ENCODE assay signal across 8 mouse cellular contexts in genomic region chr14:55560202-55561073, GRCm38 (mm10). TPM values are rescaled to one million over a fixed set of nuclear protein-coding genes. Genes with fewer than 3 reads are reported as not detected.
DNase-seq lines count a peak whose midpoint lies in the region; ATAC-seq and TF ChIP-seq lines count a peak whose summit lies in the region.

Gene A730061H03Rik, minus strand, starts transcription at chr14:55560406.

- WGBS in hindbrain, embryonic 10.5 days = under 1% methylated on average over 51 of the region's 51 CpGs
- 1% methylated on average over 51 of the region's 51 CpGs for WGBS in lung, postnatal 0 days

- DNase-seq in MN1 (ENCODE audit: low spot score) = peak; percentile 97
- peak; percentile 100 for DNase-seq in cerebellum, adult 9-10 months
- peak; percentile 98 for DNase-seq in hindbrain, embryonic 10.5 days (ENCODE audit: low spot score)
- peak; percentile 100 for DNase-seq in layer of hippocampus, adult 9-11 months
- DNase-seq in lung, postnatal 0 days (ENCODE audit: low spot score) = peak; percentile 99
- DNase-seq in ovary, postnatal 14 days (ENCODE audit: low spot score) = peak; percentile 95
- peak; percentile 98 for DNase-seq in thymus, postnatal 14 days

- ATAC-seq in frontal cortex, adult (ENCODE audit: low TSS enrichment) = peak; percentile 88
- ATAC-seq in lung, postnatal 0 days = peak; percentile 92

- H3K9me3 ChIP-seq in hindbrain, embryonic 10.5 days = no peaks in the 10 kb centered on the region
- no peaks in the 10 kb centered on the region for H3K9me3 ChIP-seq in lung, postnatal 0 days (ENCODE audit: low read length)

- TF ChIP-seq CTCF in lung, postnatal 0 days (IDR thresholded peaks at IDR 0.05) = peak; percentile 31

- H3K4me2 ChIP-seq in lung, postnatal 0 days (replicated peaks; ENCODE audit: low read depth, low read length) = peak within 1 kb of the TSS; percentile 86

- peaks cover 20% of the 10 kb centered on the region for H3K4me1 ChIP-seq in hindbrain, embryonic 10.5 days (replicated peaks)
- H3K4me1 ChIP-seq in lung, postnatal 0 days (ENCODE audit: insufficient read depth, low read depth, low read length) = peaks cover 7% of the 10 kb centered on the region; the same call in 1 of the 2 replicates

- peak; percentile 92 for TF ChIP-seq EP300 in lung, postnatal 0 days (IDR thresholded peaks at IDR 0.05)

- H3K4me3 ChIP-seq in hindbrain, embryonic 10.5 days = peak within 1 kb of the TSS; percentile 67
- H3K4me3 ChIP-seq in lung, postnatal 0 days (ENCODE audit: low read depth, low read length) = peak within 1 kb of the TSS; percentile 58

- H3K36me3 ChIP-seq in hindbrain, embryonic 10.5 days = peaks cover 24% of the 10 kb centered on the region
- H3K36me3 ChIP-seq in lung, postnatal 0 days (ENCODE audit: insufficient read depth, low read length) = peaks cover 13% of the 10 kb centered on the region; the same call in 1 of the 2 replicates

- H3K9ac ChIP-seq in lung, postnatal 0 days (replicated peaks; ENCODE audit: low read depth) = peak within 1 kb of the TSS; percentile 71

- H3K27me3 ChIP-seq in hindbrain, embryonic 10.5 days (ENCODE audit: insufficient read depth, poor library complexity, severe bottlenecking) = no peaks in the 10 kb centered on the region
- H3K27me3 ChIP-seq in lung, postnatal 0 days (replicated peaks; ENCODE audit: insufficient read depth, low read length) = no peaks in the 10 kb centered on the region

- H3K27ac ChIP-seq in hindbrain, embryonic 10.5 days = peak within 1 kb of the TSS; percentile 95
- peak within 1 kb of the TSS; percentile 99 for H3K27ac ChIP-seq in lung, postnatal 0 days (ENCODE audit: low read length)

RNA-seq across cellular contexts. Expression of gene A730061H03Rik, which starts in this region (rescaled TPM):
- polyA plus RNA-seq in hindbrain, embryonic 10.5 days (2016; fragmentation: Nextera tagmentation; extraction: Ambion mirVana) = 0.82 TPM in 1 of 2 replicates, not detected in the other
- 1.8 and 2.3 TPM in 2 replicates for polyA plus RNA-seq in lung, postnatal 0 days (2015; fragmentation: Nextera tagmentation; extraction: Ambion mirVana)

Comparison
In these comparisons a context has a peak if more than half of its experiments do, and no peak if none do; other contexts are left out.
1. Peak in every context shown above with its lines: DNase-seq, ATAC-seq, H3K4me3 ChIP-seq and H3K27ac ChIP-seq.
2. Peak in DNase-seq, H3K4me3 ChIP-seq and H3K27ac ChIP-seq in hindbrain, embryonic 10.5 days; RNA of the gene not detected or under 1 TPM.